Mouse (Mus musculus) frontal cortex, postnatal 25 days (tissue): ENCODE measurements around the gene Traf3.

Source experiments
- DNase-seq, 2 experiments: peaks; one replicate each; pipeline ENCODE4 v3.0.0; 2022; ENCODE audit warnings: low spot score in 2 of 2

Traf3 gene

DNA sequence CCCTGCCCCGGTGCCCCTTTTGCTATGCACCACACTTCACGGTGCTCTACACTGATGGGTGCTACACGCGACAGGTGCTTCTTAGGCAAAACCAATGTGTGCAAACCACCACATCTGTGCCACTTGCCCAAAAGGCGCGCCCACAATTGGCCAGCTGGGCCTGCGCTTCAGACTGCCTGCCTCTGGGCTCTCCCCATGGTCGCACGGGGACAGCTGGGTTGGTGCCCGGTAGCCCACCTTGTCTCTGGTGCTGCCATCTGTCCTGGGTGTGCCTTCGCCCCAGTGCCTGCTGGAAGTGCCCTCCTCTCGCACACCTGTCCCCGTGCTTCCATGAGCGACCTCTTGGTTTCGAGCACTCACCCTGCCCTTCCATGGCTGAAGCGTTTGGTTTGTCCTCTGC lies 97.5 kb downstream of the Traf3 start:
- DNase-seq = no peak

DNA sequence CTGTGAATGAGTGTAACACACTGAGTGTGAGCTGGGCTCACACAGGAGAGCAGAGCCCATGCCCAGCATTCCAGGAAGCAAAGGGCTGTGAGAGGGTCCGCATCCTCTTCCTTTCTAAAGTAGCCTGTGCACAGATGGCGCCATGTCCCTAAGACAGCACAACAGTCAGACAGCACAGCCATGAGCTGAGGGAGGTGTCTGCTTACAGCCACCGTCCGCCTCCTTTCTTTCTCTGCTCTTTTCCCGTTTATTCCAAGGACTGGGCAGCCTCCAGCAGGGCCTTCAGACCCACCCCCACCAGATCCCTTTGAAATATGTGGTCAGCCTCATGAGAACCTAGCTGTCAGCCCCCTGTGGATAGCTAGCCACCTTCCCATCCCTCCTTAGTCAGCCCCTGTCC lies 99.0 kb downstream of the Traf3 start:
- DNase-seq = no peak

DNA sequence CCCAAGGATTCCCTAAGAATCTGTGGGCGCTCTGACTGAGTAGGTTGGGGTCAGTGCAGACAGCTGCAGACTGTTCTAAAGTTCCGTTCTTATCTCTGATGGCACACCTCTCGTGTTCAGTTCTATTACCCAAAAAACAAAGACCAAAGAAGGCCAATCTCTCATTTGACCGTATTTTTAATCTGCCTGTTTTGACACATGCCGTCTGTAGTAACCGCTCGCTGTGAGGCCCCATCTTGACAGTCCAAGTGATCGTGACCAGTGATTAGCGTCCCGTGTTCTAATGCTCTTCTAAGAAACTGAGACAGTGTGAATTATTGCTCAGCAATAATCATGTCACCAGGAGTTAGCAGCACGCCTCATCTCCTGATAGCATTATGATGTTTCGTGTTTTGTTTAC lies 100.4 kb downstream of the Traf3 start:
- no peak for DNase-seq

DNA sequence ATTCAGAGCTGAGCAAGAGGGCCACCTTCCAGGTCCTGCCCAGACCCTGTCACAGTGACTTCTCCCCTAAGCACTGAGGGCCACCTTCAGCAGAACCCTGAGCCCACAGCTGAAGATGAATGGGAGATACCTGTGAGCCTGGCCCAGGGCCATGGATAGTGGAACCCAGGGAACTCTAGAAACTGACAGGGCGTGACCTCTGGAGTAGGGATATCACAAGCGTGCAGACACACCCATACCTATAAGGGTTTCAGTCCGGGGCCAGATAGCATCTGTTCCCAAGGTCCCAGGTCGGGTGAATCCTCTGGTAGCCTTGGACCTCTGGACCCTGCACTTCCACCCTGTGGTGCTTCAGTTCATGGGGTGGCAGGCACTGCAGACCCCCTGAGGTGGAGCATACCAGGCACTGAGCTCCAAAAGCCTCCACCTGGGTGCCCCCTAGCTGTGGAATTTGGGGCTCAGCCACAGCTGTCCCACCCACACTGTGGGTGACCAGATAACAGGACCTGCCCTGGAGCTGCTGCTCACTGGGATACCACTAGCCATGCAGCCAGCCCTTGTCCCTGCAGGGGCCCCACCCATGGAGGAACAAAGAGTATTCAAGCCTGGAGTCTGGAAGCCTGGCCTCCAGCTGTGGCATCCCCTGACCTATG lies 101.6 kb downstream of the Traf3 start:
- DNase-seq = no peak

DNA sequence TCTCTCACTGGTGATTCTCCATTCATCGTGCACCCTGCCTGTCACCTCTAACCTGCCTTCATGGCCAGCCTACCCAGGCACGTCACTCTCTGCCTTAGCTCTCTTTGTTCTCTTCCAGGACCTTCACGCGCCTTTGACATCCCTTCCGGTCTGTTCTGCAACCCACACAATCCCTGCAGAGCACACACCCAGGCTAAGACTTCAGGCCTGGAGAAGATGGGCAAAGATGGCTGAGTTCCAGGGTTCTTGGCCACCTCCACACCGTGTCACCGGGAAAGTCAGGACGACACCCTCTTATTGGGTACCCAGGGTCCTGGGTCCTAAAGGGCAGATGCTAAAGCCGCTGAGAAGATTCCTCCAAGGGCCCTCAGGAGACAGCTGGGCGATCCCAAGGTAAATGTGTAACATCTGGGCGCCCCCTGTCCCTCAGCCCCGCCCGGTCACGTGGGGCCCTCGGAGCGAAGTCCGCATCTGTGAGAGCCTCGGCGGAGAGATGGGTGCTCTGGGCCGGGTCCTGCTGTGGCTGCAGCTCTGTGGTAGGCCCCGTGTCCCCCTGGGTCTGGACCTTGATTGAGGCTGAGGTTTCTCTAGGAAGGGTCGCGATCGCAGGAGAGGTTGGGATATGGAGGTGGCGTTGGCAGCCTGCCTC lies 104.6 kb downstream of the Traf3 start, which contains the start of gene Amn:
TSS of gene Amn (plus strand) at position 467 of the 649 bp plus-strand sequence.
- DNase-seq = no peak

DNA sequence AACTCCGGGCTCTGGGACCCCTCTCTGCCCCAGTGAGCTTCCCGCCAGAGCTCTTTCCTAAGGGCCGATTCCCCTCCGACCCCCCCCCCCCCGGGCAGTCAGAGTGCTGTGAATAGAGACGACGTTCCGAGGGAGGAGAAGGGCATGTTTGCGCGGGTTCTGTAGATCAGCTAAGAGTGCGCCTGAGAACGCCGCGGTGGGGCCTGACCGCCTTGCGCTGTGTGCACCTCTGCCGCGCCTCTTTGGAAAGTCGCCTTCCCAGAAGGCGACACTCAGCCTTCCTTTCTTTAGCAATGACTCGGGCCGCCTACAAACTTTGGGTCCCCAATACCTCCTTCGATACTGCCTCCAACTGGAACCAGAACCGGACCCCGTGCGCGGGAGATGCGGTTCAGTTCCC lies 105.2 kb downstream of the Traf3 start:
- no peak for DNase-seq

DNA sequence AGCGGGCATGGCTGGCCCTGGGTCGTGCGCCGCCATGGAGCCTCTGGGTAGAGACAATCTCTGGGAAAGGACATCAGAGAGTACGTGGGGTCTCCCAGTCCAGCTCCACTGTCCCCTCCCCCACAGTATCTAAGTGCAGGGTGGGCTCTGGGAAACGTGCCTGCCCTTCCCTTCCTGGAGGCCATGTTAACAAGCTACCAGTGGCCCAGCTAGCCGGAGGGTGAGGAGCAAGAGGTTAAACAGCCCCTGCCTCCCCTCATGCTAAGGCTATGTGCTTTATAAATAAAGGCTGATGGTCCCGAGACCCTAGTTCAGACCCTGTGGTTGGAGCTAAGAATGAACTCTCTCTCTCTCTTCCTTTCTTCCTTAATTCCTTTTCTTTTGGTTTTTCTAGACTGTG lies 105.8 kb downstream of the Traf3 start:
- no peak for DNase-seq

DNA sequence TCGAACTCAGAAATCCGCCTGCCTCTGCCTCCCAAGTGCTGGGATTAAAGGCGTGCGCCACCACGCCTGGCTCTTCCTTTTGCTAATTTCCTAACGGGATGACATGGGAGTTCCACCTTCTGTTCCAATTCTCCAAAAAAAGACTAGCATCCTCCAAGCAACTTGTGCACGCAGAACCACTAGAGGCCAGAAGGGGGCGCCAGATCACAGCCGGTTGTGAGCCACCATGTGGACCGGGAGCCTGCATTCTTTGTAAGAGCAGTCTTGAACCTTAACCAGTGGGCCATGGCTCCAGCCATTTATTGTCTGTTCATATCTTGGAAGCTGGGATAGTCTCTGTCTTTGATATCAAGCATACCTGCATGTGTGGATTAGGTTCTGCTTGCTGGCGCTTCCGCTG lies 106.2 kb downstream of the Traf3 start:
- DNase-seq = peak; percentile 80 to 85

DNA sequence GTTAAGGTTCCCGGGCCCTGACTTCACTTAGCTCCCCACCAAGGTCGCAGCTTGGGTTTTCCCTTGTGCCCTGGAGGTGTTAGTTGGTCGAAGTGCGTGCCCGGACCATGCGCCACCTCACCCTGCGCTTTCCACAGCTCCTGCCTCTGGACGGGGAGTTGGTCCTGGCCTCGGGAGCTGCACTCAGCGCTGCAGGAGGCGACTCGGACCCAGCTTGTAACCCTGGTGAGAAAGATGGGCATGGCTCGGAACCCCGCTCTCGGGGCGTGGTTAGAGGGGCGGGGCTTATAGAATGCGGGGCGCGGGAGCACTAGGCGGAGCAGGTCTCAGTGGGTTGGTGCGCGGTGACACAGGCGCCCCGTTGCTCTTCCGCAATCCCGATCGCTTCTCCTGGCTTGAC lies 107.8 kb downstream of the Traf3 start:
- no peak for DNase-seq

DNA sequence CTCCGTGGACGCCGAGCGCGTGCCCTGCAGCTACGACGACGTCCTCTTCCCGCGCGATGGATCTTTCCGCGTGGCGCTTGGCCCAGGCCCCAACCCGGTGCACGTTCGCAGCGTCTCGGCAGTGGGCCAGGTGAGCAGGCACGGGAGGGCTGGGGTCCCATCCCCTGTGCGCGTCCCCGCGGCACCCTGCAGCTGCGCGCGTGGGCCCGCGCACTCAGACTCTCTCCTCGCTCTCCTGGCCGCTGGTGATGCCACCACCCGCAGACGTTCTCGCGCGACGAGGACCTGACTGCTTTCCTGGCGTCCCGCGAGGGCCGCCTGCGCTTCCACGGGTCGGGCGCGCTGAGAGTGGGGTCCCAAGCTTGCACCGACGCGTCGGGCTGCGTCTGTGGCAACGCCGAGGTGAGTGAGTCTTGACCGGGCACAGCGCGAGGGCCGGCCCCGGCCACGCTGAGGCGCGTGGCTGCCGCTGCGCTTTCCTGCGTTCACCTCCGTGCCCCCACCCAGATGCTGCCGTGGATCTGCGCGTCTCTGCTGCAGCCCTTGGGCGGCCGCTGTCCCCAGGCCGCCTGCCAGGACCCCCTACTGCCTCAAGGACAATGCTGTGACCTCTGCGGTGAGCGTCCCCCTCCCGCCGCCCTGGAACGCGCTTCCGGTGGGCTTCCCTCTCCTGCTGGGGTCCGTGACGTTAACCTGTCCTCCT lies 108.4 kb downstream of the Traf3 start:
- no peak for DNase-seq

DNA sequence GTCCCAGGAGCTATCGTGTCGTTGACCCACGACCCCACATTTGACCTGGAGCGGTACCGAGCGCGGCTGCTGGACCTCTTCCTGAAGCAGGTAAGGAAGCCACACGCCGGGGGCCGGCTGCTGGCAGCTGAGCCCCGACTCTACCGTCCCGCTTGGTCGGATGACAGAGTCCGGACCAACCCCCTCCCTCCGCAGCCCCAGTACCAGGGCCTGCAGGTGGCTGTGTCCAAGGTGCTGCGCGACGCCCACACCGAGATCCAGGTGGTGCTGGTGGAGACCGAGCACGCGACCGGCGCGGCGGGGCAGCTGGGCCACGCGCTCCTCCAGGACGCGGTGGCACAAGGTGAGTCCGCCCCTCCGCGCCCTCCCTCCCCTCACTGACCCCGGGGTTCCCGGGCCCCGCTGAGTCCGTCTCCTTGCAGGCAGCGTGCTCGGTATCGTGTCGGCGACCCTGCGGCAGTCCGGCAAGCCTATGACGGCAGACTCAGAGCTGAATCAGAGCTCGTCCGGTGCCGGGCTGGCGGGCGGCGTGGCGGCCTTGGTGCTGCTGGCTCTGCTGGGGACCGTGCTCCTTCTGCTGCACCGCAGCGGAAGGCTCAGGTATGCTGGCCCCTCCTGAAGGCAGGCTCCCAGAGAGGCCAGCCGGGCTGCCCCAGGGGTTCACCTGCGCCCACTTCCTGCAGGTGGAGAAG lies 109.1 kb downstream of the Traf3 start:
- no peak for DNase-seq

DNA sequence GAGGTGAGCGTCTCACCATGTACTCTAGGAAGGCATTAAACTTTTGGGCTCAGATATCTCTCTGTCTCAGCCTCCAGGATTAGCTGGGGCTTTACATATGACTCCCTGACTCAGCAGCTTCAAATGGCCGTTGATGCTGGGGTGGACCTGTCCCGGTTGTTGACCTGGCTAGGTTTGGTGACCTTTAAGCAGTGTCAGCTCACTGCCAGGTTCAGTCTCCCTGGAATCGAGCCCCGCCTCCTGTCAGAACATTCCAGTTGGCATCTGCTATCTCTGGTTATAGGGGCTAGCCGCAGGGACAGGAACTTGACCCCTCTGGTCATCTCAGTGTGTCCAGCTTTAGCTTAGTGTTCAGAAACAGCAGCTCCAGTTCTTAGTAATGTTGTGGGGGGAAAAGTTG lies 110.2 kb downstream of the Traf3 start:
- no peak for DNase-seq

DNA sequence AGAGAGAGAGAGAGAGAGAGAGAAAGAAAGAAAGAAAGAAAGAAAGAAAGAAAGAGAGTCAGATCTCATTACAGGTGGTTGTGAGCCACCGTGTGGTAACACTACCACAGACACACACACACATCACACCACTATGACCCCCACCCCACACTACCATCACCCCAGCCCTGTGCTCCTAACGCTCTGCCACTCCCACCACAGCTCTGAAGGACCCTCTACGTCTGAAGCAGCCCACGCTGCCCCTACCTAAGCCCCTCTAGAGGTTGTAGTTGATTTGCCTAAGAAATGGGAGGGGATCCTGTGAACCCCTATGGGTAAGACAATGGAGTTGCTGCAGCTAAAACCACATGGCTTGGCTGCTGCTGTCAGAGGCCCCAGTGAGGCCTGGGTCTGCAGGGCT lies 117.4 kb downstream of the Traf3 start:
- no peak for DNase-seq

DNA sequence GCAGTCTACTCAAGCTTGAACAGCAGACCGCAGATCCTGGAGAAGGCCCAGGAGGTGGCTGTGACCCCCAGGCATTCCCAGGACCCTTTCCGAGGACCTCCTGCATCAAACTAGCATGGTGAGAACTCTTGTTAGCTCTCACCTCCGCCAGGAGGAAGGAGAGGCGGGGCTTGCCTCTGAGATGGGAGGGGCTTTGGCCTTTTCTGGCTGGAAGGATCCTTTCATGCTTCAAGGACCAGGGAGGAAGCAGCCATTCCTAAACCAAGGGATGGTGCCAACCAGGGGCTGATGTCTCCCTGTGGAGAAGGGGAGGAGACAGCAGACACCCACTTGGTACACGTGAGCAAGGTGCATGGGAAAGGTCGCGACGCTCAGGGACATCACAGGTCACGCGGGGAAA lies 118.4 kb downstream of the Traf3 start:
- no peak for DNase-seq

DNA sequence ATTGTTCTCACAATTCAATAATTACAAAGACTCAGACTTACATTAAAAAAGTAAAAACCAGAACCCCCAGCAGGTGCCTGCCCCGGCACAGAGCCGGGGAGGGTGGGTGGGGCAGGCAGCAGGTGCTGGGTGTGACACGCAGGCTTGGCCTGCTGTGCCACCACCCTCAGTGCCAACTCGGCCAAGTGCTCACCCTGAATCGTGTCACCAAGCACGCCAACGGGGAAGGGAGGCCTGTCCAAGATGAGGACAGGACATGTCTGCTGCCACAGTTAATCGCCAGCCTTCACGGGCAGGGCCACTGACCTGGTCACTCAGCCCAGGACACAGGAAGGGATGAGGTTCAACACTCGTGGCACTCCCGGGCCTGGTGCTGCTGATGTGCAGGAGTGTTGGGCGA lies 126.9 kb downstream of the Traf3 start:
- no peak for DNase-seq

DNA sequence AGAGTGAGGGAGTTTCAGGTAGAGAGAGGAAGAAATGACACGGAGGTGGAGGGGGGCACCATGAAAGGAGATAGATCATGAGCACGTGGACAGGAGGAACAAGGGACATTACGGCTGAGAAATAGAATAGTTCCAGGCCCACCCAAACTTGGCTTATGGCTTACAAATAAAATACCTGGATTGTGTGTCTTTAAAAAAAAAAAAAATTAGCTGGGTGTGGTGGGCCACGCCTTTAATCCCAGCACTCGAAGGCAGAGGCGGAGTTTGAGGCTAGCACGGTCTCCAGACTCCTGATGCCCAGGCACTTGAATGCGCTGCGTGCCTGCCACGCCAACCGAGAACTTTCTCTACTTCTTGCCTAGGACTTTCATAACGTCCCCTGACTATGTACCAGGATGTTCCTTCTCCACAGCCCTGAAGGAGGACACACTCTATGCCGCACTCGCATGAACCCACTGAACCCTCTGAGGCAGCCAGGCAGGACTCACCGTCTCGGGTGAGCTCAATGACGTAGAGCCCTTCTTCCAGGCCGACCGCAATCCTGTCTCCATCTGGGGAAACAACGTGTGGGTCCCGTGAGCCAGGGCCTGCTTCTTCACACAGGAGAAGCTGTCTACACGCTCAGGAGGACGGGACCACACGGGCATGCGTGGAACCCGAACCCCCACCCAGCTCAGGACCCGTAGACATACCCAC lies 135.3 kb downstream of the Traf3 start:
- no peak for DNase-seq

DNA sequence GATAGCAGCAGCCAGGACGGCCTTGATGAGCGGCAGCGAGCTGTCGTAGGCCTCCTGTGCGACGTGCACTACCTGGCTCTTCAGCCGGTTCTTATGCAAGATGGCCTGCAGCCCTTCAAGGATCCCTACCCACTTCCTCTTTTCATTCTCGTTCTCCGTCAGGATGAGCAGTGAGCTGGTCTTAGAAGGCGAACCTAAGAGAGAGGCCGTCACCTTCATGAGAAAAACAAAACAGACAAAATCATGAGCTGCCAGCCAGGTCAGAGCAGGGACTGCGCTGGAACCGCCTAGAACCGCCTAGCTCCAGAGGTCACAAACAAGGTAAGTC lies 135.8 kb downstream of the Traf3 start:
- no peak for DNase-seq

DNA sequence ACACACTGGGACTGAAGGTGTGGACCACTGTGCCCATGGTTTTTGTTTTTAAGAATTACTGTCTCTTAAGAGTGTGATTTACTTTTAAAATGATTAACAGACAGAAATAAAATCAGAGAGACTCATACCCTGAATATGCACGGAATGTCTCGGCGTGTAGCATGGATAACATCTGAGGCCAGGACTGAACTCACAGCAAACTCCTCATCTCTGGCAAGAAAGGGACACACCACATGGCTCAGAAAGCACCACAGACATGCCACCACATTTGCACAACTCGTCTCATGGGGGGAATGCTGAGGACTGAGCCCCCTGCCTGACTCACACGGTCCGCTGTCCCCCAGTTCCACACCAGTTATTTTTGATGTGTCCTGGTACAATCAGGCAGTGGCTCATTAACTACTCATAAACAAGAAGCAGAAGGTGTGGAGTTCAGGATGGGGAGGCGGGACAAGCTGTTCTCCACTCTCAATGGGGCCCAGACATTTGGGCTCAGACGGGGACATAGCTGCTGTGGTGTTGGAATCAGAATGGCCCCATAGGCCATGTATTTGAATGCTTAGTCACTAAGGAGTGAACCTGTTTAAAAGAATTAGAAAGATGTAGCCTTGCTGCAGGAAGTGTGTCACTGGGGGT lies 137.7 kb downstream of the Traf3 start:
- no peak for DNase-seq

DNA sequence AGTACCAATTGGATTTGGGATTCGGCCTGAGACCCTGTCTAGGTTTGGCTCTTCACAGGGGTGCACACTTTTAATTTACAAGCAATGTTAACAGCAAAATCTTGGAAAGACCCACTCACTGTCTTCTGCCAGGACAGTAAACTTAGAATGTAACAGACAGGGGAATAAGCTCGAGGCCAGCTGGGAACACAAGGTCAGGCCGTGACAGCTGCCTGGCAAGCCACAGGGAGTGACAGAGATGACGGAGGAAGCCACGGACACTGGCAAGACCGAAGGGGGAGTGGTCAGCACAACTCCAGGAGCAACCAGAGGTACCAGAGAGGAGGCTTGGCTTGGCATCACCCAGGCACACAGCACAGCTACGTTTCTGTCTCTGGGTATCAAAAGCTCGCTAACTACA lies 140.7 kb downstream of the Traf3 start:
- DNase-seq = no peak

DNA sequence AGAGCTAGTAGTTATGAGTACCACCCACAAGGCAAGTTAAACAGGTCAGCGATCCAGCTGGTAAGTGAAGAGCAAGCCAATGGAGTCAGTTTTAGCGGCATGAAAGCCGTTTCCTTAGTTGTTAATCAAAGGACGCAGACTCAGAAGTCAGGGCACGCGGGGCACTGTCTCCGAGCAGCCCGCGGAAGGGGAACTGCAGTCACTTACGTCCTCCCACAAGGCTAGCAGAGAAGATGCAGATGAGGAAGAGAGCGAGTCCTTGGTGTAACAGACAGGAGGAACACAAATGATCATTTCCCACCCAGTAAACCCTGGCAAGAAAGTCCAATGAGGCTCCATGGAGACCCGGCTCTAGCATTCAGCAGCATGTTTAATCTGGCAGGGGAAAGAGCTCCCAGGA lies 143.1 kb downstream of the Traf3 start:
- no peak for DNase-seq

DNA sequence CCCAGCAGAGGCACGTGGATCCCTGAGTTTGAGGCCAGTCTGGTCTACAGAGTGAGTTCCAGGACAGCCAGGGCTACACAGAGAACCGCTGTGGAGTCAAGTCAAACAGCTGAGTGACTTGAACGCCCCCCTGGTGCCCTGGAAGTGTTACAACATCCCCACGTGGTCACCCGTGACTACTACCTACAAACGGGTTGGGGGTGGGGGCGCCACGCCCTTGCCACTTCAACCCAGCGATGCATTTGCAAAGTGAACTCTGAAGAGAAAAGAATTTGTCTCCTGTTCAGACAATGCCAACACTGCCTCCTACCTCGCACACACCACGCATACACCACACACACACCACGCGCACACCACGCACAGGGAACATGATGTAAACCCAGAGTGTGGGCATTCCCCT lies 143.8 kb downstream of the Traf3 start:
- no peak for DNase-seq

DNA sequence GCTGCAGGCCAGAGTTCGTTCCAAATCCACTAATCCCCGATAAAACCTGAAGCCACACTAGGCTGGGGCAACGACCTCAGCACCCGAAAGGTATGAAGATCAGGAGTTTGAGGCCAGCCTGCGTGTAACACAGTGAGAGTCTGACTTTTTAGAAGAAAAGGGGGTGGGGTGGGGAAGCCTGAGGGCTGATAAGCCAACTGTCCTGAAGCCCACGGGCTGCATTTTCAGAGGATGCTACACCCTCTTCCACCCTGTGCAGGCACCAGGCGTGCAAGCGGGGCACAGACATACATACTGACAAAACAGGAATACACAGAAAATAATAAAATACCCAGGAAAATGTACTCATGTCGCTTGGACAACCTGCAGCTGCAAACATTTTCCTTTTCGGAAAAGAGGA lies 145.6 kb downstream of the Traf3 start:
- no peak for DNase-seq
